Mouse (Mus musculus): ENCODE measurements at regions not wholly inside any gene's neighbourhood (a gene's known extent, or its start where the extent isn't known, plus 50 kb on each side); places are given as distances from the start of the nearest gene placed in this dataset.

- TF ChIP-seq CTCF (IDR thresholded peaks at IDR 0.05; ENCODE audit: low read depth), result no peak
- no peak for TF ChIP-seq EP300 (IDR thresholded peaks at IDR 0.05; ENCODE audit: low read depth)
These were observed 464.5 kb downstream of the 1700129C05Rik start for GRCm38 (mm10) chr14:58678126-58678656.

Data from heart, postnatal 0 days (tissue).